Mouse (Mus musculus) liver, embryonic 14.5 days (tissue): ENCODE results near the gene Ccr1l1. TPM values are rescaled to one million over a fixed set of nuclear protein-coding genes. Genes with fewer than 3 reads are reported as not detected.
A peak's percentile ranks its signal among the peaks of the same experiment; 100 is the strongest.

Experiments used
- ATAC-seq: fragments of 200-750 bp; cut with Nextera tagmentation; 2 replicates; pipeline ENCODE4 v1.8.0; 2017; ENCODE audit warnings: moderate number of reproducible peaks, mild to moderate bottlenecking, moderate library complexity; ENCODE audit not compliant: insufficient read depth
- DNase-seq, 3 experiments: peaks; one replicate each; pipeline ENCODE4 v3.0.0-alpha.2; 2012 to 2013; ENCODE audit warnings: low read depth in 3 of 3, low spot score in 3 of 3
- H3K27ac ChIP-seq: fragments of 300-500 bp; sonication (generic); 2 replicates; pipeline ENCODE4 v1.5.1; 2014; ENCODE audit warnings: moderate library complexity, mild to moderate bottlenecking, control low read depth, inconsistent platforms
- H3K27me3 ChIP-seq: fragments of 300-500 bp; sonication (generic); 2 replicates; pipeline ENCODE4 v1.6.1; 2014; ENCODE audit warnings: mild to moderate bottlenecking, low read length, moderate library complexity; ENCODE audit not compliant: control insufficient read depth, insufficient read depth
- H3K36me3 ChIP-seq: fragments of 300-500 bp; sonication (generic); replicated peaks from 2 replicates; pipeline ENCODE4 v1.6.1; 2014; ENCODE audit warnings: low read depth; ENCODE audit not compliant: control insufficient read depth, insufficient read depth
- H3K4me1 ChIP-seq, 2 experiments: fragments of 200-500 bp in 1 of 2; fragments of 300-500 bp in 1 of 2; sonication (generic) in 1 of 2; replicated peaks; 2 replicates each; pipeline ENCODE4 v1.6.1; 2012 to 2014; ENCODE audit warnings: antibody characterized with exemption in 1 of 2, inconsistent platforms in 1 of 2, low read length in 1 of 2; ENCODE audit not compliant: control insufficient read depth in 2 of 2, insufficient read depth in 2 of 2
- H3K4me2 ChIP-seq: fragments of 300-500 bp; sonication (generic); 2 replicates; pipeline ENCODE4 v1.6.1; 2014; ENCODE audit warnings: low read depth, mild to moderate bottlenecking, control low read depth, moderate library complexity
- H3K4me3 ChIP-seq, 2 experiments: fragments of 200-500 bp in 1 of 2; fragments of 300-500 bp in 1 of 2; sonication (generic) in 1 of 2; 2 replicates each; pipeline ENCODE4 v1.5.1; 2012 to 2014; ENCODE audit warnings: low read depth in 2 of 2, low read length in 2 of 2, mild to moderate bottlenecking in 2 of 2, control low read depth in 1 of 2, inconsistent platforms in 1 of 2, moderate library complexity in 1 of 2; ENCODE audit not compliant: insufficient read depth in 1 of 2
- H3K9ac ChIP-seq: fragments of 300-500 bp; sonication (generic); replicated peaks from 2 replicates; pipeline ENCODE4 v1.6.1; 2014; ENCODE audit warnings: mild to moderate bottlenecking, control low read depth, moderate library complexity
- H3K9me3 ChIP-seq: fragments of 300-500 bp; sonication (generic); 2 replicates; pipeline ENCODE4 v1.6.1; 2016; ENCODE audit warnings: low read length, mixed read lengths; ENCODE audit not compliant: control insufficient read depth
- CTCF ChIP-seq: IDR thresholded peaks from 2 replicates; pipeline ENCODE4 v1.5.1; 2016; ENCODE audit warnings: antibody characterized with exemption, low read depth, control low read depth
- EP300 ChIP-seq: IDR thresholded peaks from 2 replicates; pipeline ENCODE4 v1.6.1; 2016; ENCODE audit warnings: antibody characterized with exemption, low read depth
- WGBS: fragments of 180-500 bp; shearing (Covaris S2); extraction: QIAGEN DNeasy Blood & Tissue Kit; methylation state at CpG from one replicate; pipeline ENCODE4 v1.1.7; 2014; ENCODE audit not compliant: insufficient replicate concordance; 5-methylcytosine and 5-hydroxymethylcytosine counted together
- polyA plus RNA-seq, 2 experiments: library from polyadenylated mRNA; depleted of rRNA in 1 of 2; stranded (reverse) in 1 of 2; unstranded in 1 of 2; fragments of >200 nt; fragmentation: Nextera tagmentation in 1 of 2; extraction: Ambion mirVana in 1 of 2; gene quantifications; 2 replicates each; pipeline versions ENCODE4 v1.2.1 to v1.2.3; 2012 to 2014

The Ccr1l1 gene
- polyA plus RNA-seq, 2 experiments, result 0.04 TPM; not detected in 1

GRCm38 (mm10) chr9:123949432-123949831 lies 28.8 kb downstream of the Ccr1l1 start:
- Histone ChIP-seq H3K9ac (no peak overlapping the region), H3K4me2 (no peak overlapping the region), H3K4me3 (no peak overlapping the region), H3K9me3 (no peaks in the 10 kb centered on the region), H3K27ac (no peak overlapping the region), H3K36me3 (no peaks in the 10 kb centered on the region), H3K27me3 (no peaks in the 10 kb centered on the region), H3K4me1 (peaks cover 0 to 10% of the 10 kb centered on the region in 2 experiments; a peak in 3 of 4 replicates)
- TF ChIP-seq EP300 (no peak), CTCF (no peak)
- 52% methylated on average over 2 of the region's 2 CpGs for WGBS
- no peak for DNase-seq
- ATAC-seq, result no peak

GRCm38 (mm10) chr9:123947815-123948214 lies 30.4 kb downstream of the Ccr1l1 start:
- Histone ChIP-seq H3K36me3 (no peaks in the 10 kb centered on the region), H3K9me3 (no peaks in the 10 kb centered on the region), H3K9ac (no peak overlapping the region), H3K4me3 (no peak overlapping the region), H3K27ac (no peak overlapping the region), H3K4me1 (peaks cover 0 to 5% of the 10 kb centered on the region in 2 experiments; a peak in 3 of 4 replicates), H3K4me2 (no peak overlapping the region), H3K27me3 (no peaks in the 10 kb centered on the region)
- TF ChIP-seq CTCF (no peak), EP300 (no peak; the same call in 1 of the 2 replicates)
- ATAC-seq (peak; percentile 50; the same call in 1 of the 2 replicates), DNase-seq (no peak)
- 16% methylated on average over 1 of the region's 1 CpGs for WGBS

- Histone ChIP-seq H3K4me1 (peaks cover 0 to 15% of the 10 kb centered on the region in 2 experiments), H3K4me2 (no peak overlapping the region), H3K27me3 (no peaks in the 10 kb centered on the region), H3K9ac (no peak overlapping the region), H3K36me3 (no peaks in the 10 kb centered on the region), H3K4me3 (no peak overlapping the region), H3K9me3 (no peaks in the 10 kb centered on the region), H3K27ac (no peak overlapping the region)
- 70% methylated on average over 3 of the region's 3 CpGs for WGBS
- DNase-seq (no peak), ATAC-seq (no peak)
- TF ChIP-seq EP300 (no peak), CTCF (no peak)
Observed at GRCm38 (mm10) chr9:123942025-123942424, 36.2 kb downstream of the Ccr1l1 start.

DNA sequence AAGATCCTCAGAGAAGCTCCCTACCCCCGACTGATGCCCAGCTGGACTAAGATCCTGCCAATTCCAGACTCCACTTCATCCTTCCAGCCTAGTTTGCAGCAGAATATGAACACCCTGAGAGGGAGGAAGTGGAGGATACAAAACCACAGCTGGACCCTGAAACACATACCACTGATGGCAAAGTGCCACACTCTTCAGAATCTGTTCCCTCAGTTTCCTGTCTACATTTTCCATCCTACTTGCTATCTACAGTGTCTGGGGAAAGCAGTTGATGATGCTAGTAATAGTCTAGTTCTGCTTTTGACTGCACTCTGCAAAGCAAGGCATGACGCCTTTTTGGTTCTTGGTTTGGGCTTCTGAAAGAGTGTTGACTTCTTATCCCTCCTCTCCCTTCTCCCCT lies 36.9 kb downstream of the Ccr1l1 start:
- Histone ChIP-seq H3K36me3 (no peaks in the 10 kb centered on the region), H3K9me3 (no peaks in the 10 kb centered on the region), H3K4me1 (peaks cover 0 to 15% of the 10 kb centered on the region in 2 experiments; a peak in 3 of 4 replicates), H3K4me2 (no peak overlapping the region), H3K4me3 (no peak overlapping the region), H3K27ac (no peak overlapping the region), H3K27me3 (no peaks in the 10 kb centered on the region), H3K9ac (no peak overlapping the region)
- ATAC-seq (peak; percentile 38; the same call in 1 of the 2 replicates), DNase-seq (no peak)
- no peak for TF ChIP-seq CTCF
- no peak for TF ChIP-seq EP300
- 44% methylated on average over 2 of the region's 2 CpGs for WGBS

- Histone ChIP-seq H3K36me3 (no peaks in the 10 kb centered on the region), H3K4me2 (no peak overlapping the region), H3K9me3 (no peaks in the 10 kb centered on the region), H3K9ac (no peak overlapping the region), H3K4me1 (peaks cover 0 to 15% of the 10 kb centered on the region in 2 experiments; a peak in 3 of 4 replicates), H3K4me3 (no peak overlapping the region), H3K27ac (no peak overlapping the region), H3K27me3 (no peaks in the 10 kb centered on the region)
- TF ChIP-seq EP300, result no peak
- TF ChIP-seq CTCF, result no peak
- no peak for ATAC-seq
- no peak for DNase-seq
Observed at GRCm38 (mm10) chr9:123940628-123941027, 37.6 kb downstream of the Ccr1l1 start.
